Mouse (Mus musculus) embryo, embryonic 10 days (tissue): ENCODE measurements at regions not wholly inside any gene's neighbourhood (a gene's known extent, or its start where the extent isn't known, plus 50 kb on each side); places are given as distances from the start of the nearest gene placed in this dataset.
A peak's percentile ranks its signal among the peaks of the same experiment; 100 is the strongest.

Experiments
- DNase-seq: peaks from one replicate; pipeline ENCODE4 v3.0.0-alpha.2; 2015; ENCODE audit warnings: low spot score

- no peak for DNase-seq
Observed at GRCm38 (mm10) chr15:86566111-86566510, 351.9 kb downstream of the Tbc1d22a start.

GRCm38 (mm10) chr15:86574311-86574710 lies 360.1 kb downstream of the Tbc1d22a start:
- peak; percentile 69 for DNase-seq

GRCm38 (mm10) chr15:86576666-86577065 lies 362.4 kb downstream of the Tbc1d22a start:
- no peak for DNase-seq

GRCm38 (mm10) chr15:86578689-86579088 lies 364.4 kb downstream of the Tbc1d22a start:
- DNase-seq = no peak

- DNase-seq = no peak
Observed at GRCm38 (mm10) chr15:86582240-86583090, 368.2 kb downstream of the Tbc1d22a start.

GRCm38 (mm10) chr15:86585716-86586115 lies 371.5 kb downstream of the Tbc1d22a start:
- no peak for DNase-seq

- no peak for DNase-seq
Observed at GRCm38 (mm10) chr15:86587209-86587608, 372.9 kb downstream of the Tbc1d22a start.

GRCm38 (mm10) chr15:86590033-86590432 lies 375.8 kb downstream of the Tbc1d22a start:
- no peak for DNase-seq

GRCm38 (mm10) chr15:86590896-86591295 lies 376.6 kb downstream of the Tbc1d22a start:
- no peak for DNase-seq

GRCm38 (mm10) chr15:86593404-86593803 lies 379.1 kb downstream of the Tbc1d22a start:
- no peak for DNase-seq

GRCm38 (mm10) chr15:86606411-86606810 lies 392.2 kb downstream of the Tbc1d22a start:
- no peak for DNase-seq

GRCm38 (mm10) chr15:86609692-86610091 lies 395.4 kb downstream of the Tbc1d22a start:
- no peak for DNase-seq

- DNase-seq = no peak
Observed at GRCm38 (mm10) chr15:86631376-86631775, 417.1 kb downstream of the Tbc1d22a start.

- DNase-seq = peak; percentile 14
Observed at GRCm38 (mm10) chr15:86645244-86645643, 431.0 kb downstream of the Tbc1d22a start.

GRCm38 (mm10) chr15:86648131-86648530 lies 433.9 kb downstream of the Tbc1d22a start:
- no peak for DNase-seq

GRCm38 (mm10) chr15:86673096-86673520 lies 458.8 kb downstream of the Tbc1d22a start:
- DNase-seq = peak; percentile 51

GRCm38 (mm10) chr15:86677016-86677415 lies 462.8 kb downstream of the Tbc1d22a start:
- DNase-seq = no peak

GRCm38 (mm10) chr15:86683081-86683480 lies 468.8 kb downstream of the Tbc1d22a start:
- DNase-seq = no peak

GRCm38 (mm10) chr15:86689694-86690093 lies 475.4 kb downstream of the Tbc1d22a start:
- peak; percentile 6 for DNase-seq

- no peak for DNase-seq
Observed at GRCm38 (mm10) chr15:86696806-86697205, 482.5 kb downstream of the Tbc1d22a start.

- no peak for DNase-seq
Observed at GRCm38 (mm10) chr15:86710429-86710828, 496.2 kb downstream of the Tbc1d22a start.

- DNase-seq = no peak
Observed at GRCm38 (mm10) chr15:86718376-86718775, 504.1 kb downstream of the Tbc1d22a start.

- no peak for DNase-seq
Observed at GRCm38 (mm10) chr15:86719088-86719487, 504.8 kb downstream of the Tbc1d22a start.

GRCm38 (mm10) chr15:86721131-86721530 lies 506.9 kb downstream of the Tbc1d22a start:
- no peak for DNase-seq
